Mouse (Mus musculus) hindlimb bud, embryonic 11.5 days (tissue): ENCODE measurements at regions not wholly inside any gene's neighbourhood (a gene's known extent, or its start where the extent isn't known, plus 50 kb on each side); places are given as distances from the start of the nearest gene placed in this dataset.

Experiments
- DNase-seq: peaks from one replicate; pipeline ENCODE4 v3.0.0-alpha.2; 2012; ENCODE audit warnings: low read depth, low spot score; ENCODE audit errors: extremely low spot score

DNA sequence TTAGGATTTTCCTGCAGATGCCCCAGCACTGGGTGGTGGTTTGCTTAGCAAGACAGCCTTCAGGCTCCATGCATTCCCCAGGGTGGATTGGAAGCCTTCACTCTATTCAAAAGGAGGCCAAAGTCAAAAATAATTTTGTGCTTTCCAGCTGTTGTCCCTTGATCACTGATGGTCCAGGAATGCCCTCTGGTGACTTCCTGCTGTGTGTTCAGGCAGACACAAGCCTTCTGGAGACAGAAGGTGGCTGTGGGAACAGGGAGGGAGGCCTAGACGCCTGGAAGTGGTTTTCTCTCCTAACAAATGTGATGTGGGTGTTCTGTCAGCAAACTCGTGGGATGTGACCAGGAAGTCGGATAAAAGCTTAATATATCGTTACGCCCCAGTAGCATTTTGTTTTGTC is 81.3 kb downstream of the Atp6ap1l start:
- no peak for DNase-seq

DNA sequence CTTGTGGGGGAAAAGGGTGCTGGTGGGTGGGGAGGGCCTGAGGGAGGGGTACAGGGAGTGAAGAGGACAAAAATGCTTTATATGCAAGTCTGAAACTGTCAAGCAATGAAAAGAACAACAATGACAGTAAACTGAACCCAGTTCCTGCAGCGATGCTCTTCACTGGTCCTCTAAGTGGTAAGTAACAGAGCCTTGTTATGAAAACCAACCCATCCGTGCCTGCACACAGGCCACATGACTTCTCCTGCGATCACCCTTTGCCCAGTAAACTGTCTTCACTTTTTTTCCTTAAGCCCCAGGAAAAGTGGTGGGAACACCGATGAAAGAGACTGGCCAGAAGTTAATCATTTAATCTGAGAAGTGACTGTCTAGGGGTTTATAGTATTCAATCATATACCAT is 83.3 kb downstream of the Atp6ap1l start:
- DNase-seq, result no peak

DNA sequence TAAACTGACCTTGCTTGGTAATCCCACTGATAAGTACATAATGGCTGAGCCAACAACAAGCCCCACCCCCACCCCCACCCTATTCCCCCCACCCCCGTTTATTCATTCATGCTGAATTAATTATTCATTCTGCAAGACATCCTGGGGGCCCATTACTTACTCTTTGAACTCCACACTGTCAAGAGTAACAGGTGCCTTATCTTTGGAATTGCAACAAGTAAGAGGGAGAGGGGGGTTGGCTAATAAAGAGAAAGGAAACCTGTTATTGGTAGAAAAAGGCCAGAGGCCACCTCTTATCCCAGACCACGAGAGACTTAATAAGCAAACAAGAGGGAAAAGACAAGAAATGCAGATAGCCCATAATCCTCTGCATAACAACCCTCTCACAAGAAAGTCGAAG is 84.7 kb downstream of the Atp6ap1l start:
- no peak for DNase-seq

DNA sequence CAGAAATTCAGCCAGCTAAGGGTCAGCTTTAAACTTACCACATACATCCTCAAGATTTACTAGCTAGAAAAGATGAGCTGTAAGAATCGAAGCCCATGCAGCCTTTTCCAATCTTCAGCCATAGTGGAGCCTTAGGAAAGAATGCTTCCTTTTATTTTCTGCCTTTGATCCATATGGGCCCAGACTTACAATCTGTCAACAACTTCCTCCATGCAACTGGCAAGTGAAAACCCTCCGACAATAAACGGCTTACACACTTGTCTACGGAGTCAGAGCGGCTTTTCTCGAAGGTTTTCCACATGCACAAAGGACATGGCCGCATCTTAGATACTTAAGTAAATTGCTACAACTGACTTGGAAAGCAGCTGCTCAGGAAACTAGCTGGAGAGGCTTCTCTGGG is 85.2 kb downstream of the Atp6ap1l start:
- no peak for DNase-seq

DNA sequence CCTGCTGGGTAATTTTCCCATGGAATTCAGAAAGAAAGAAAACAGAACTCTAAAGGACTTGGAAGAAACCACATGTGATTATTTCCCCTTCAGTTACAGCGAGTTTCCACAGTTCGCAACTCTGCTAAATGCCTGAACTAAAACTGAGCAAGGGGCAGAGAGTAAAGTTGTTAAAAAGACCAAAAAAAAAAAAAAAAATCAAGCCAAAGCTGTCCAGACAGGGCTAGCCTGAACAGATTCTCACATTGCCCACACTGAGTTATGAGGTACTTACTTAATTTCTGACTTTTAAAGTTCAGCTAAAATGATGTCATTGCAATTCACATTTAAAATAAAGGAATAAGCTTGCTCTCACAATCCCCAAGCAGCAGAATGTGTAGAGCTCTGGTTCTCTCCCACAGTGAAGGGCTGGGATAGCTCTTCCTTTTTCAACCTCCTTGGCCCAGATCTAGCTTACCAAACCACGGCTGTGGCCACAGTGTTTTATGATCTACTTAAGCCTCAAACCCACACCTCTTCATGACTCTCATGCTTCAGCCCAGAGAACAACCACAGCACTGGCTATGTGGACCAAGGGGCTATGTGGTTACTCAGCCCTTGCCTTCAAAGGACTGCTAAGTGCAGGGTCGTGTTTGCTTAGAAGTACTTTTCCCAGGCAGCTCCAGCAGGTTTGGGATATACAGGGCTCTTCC is 90.8 kb downstream of the Atp6ap1l start:
- DNase-seq, result no peak

DNA sequence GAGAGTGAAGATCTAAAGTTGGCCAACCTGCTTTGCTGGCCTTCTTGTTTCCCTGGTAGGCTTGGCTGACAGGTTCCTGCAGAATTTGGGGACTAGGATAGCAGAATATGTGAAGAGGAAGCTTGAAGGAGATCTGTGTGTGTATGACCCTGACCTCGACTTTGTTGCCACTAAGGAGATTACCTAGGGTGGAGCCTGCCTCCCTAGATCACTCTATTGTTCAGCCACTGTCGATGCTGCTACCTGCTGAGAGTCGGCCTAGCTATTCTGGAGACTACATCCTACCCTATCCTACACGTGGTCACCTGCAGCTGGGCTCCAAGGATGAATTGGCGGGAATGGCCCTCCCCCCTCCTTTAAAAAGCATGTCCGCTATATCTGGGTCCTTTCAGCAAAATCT is 95.1 kb downstream of the Atp6ap1l start:
- DNase-seq, result no peak

DNA sequence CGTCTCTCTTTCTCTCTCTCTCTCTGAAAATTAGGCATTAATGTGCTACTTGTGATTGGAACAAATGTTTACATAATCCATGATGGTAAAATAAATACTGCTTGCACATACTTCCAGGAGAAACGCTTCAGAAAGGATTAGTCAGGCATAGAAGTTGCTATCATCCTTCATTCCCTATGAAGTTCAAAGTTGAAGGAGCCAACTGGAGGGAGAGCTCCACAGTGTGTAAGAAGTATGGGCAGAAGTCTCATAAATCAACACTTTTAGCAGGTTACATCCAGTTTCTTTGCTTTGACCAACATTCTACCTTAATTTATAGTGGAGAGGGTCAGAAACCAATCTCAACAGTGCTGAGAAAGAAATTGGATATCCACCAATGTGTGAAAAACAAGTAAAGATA is 105.5 kb downstream of the Atp6ap1l start:
- no peak for DNase-seq

DNA sequence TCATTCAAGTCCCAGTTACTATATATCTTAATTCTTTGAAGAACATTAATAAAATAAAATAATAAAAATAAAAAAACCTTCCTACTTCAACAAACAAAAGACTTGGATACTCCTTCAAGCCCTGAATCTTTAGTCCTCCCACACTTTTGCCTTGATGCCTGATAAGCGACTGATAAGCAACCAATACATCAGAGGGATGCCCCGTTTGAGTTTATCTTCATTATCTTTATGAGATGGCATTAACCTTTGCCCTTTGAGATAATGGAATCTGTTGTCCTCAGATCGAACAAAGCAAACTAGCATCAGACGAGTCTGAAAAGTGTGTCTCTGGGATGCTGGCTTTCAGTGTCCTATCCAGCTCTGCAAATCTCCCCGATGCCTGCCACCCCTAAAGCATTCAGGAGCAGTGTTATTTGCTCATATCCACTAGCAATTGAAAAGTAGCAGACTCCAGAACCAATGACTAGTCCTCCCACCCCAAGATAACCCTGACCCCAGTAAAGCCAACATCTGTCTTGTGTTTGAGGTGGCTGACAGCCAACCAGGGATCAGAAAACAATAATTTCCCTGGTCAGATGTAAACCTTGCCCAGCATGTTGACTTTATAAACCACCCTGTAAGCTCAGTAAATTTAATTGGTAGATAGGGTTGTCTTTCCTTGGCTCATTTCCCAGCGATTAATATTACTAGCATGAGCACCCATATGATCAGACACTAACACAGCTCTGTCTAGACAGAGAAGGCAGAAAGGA is 106.2 kb downstream of the Atp6ap1l start:
- DNase-seq, result no peak

DNA sequence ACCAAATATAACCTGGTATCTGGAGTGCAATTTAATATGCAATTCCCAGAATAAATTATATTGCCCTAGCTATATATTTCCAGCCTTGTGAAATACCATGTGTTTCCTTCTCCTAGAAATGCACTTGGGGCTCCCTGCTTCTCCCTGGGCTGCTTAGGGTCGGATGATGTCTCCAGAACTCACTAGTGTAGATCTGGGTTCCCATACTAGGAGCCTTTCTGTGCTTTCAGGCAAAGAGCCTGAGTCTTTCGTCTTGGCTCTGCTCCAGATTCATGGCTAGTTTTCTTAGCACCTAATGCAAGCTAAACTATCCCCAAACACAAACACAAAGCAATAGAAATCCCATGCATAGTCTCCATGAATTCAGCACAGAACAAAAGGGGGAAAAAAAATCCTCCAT is 106.8 kb downstream of the Atp6ap1l start:
- no peak for DNase-seq

DNA sequence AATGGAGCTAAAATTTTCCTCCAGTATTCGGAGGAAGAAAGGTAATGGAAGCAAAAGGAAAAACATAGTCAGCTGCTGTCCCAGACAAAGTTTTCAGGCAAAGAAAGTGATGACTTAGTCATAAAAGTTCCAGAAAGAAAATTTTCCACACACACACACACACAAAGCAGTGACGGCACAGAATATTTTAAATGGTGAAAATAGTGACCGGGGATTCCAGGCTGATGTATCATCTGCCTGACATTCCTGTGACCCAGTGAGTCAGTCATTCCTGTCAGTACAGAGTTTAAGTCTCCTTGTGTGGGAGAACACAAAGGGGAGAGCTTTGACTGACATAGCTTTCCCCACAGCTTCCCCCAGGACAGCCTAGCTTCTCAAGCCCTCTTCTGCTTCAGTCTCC is 107.9 kb downstream of the Atp6ap1l start:
- DNase-seq, result no peak

DNA sequence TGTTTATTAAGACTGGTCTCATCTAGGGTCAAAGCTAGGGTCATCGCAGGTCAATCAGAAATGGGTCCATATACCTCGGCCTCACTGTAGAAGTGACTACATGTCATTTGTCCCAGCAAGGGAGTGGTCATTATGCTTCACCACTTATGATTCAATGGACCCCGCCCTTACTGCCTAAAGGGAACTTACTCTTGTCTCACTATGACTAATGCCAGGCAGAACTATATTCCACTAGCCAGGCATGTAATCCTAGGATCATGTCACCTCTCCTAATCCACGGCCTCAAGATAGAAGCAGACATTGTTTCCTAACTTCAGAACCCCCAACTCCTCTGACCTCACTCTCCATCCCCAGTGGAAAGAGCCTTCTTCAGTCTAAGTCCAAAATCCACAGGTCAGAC is 108.3 kb downstream of the Atp6ap1l start:
- DNase-seq, result no peak

DNA sequence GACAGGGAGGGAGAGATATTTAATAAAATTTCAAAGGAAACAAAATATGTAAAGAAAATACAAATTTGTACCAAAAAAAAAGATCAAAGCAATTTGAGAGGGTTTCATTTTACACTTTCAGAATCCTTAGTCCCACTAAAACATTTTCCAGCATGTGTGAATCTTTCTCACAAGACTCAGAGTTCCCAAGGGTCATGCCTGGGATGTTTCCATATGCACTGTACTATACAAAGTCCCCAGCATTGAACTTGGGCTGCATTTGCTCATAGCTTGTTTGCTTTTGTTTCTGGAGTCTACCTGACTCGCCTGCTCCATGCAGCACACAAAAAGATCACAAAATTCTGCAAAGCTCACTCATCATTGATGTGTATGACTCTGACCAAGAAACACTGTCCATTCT is 122.7 kb downstream of the Atp6ap1l start:
- no peak for DNase-seq

DNA sequence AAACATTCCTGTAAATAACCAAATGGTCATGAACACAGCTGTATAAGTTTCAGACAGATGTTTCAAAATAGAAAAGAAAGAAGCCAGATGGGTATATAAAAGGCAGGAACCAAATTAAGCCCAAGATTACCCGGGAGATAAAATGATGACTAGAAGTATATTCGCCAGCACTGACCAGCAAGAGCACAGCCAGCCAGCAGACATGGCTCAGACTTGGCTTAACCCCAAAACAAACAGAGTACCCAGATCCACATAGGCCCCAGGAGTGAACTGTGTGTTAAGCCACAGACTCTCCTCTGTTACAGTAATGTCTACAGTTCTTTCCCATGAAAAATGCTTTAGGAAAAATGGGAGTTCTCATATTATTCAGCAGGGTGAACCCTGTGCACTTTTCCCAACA is 123.2 kb downstream of the Atp6ap1l start:
- DNase-seq, result no peak

DNA sequence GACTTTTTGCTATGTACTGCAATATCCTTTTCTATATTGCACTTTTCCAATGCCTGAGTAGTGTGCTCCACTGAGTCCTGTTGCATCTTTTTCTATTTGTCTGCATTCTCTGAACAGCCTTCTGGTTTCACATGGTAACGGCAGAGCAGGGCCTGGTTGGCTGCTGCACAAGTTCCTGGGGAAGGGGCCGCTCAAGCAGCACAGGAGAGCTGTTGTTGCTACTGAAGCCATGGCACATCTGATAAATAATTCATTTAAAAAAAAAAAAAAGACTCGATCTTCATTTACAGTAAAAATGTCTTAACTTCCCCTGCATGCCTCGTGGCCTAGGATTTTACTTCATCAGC is 127.2 kb downstream of the Atp6ap1l start:
- no peak for DNase-seq

DNA sequence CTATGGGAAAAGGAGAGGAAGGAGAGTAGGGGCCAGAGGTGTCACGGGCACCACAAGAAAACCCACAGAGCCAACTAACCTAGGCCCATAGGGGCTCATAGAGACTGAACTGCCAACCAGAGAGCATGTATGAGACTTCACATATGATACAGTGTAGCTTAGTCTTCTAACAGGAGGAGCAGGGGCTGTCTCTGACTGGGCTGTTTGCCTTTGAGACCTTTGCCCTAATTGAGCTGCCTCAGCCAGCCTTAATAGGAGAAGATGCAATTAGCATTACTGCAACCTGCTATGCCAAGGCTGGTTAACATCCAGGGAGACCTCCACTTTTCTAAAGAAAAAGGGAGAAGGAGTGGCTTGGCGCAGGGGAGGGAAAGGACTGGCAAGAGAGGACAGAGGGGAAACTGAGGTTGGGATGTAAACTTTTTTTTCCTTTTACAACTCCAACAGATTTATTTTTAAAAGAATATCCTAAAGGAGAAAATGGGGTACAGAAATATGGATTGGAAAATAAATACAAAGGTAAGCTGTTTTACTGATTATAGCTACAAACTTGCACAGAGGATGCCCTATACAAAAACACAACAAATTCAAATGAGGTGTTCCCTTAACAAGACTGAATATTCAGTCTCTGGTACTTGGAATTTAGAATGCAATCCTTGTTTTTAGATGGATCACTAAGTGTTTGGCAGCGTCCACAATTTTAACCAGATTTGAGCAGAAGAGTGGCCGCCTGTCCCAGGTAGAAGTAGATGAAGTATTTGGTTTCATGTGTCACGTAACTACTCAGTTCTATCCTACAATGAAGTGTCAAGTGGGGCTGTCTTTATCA is 127.8 kb downstream of the Atp6ap1l start:
- no peak for DNase-seq

DNA sequence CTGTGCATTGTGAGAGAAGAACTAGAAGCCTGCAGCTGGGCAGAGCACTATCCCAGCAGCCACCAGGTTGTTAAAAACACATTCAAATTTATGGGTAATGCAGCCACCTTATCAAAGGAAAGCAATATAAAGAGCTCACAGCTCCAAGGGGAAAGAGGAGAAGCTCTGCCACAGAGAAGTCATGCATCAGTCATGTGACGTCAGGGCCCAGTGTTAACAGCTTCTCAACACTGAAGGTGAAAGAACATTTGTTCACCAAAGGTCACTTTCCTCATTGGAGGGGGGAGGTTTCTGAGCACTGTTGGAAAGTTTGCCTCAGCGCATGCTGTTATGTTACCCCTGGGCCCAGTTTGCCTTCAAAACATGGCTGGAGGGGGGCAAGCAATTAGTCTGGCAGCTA is 143.0 kb downstream of the Atp6ap1l start:
- DNase-seq, result peak; percentile 58

DNA sequence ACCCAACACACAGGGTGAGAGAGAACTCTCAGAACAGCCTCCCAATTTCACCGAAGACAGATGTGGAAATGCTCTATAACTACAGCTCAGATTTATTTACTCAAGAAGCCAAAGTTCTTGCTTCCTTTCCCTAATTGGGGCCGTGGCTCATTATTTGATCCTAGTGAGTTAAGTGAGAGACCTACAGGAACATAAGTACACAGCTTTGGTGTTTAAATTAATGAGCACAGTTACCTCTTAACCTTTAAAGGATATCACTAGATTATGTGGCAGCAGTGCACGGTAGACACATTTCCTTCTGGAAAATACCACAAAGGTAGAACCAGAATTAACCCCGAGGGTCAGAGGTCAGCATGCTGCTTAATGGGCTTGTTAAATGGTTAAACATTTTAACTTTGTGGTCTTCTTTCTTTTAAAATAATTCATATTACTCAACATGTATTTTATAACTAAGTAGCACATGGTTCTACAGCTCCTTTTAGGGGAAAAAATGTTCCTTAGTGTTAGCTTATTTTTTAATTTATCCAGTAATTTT is 144.6 kb downstream of the Atp6ap1l start:
- peak; percentile 82 for DNase-seq

DNA sequence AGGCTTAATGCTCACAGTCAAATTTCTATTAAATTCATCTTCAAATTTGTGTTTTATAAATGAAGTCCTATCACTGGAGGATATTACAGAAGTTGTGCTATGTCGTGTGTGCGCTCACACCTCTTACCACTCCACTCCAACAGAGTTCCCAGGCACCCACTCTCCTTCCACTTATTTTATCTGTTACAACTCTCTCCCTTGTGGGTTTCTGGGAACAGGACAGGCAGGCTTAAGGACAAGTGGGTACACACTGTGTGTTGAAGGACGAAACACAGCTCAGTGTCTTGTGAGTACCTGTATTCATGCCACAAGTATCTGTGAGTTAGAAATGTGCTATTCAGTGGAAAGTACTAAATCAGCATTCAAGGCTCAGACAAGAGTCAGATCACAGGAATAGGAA is 150.7 kb downstream of the Atp6ap1l start:
- DNase-seq, result no peak

DNA sequence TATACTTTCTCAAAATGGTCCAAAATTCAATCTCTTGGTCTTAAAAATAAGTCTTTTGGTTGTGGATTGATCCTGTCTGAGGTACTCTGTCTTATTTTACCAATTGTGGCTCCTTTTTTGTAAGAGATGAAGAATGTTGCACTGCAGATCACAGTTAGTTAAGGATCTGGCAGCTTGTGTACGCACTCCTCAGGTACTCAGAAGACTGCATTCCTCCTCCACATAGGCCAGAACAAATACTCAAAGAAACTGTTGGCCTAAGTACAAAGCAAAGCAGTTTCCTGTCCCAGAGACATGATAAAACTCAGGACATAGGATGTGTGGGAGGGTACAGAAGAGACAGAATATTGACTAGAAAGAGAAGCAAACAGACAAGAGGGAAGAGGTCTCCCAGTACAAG is 155.4 kb downstream of the Atp6ap1l start:
- DNase-seq, result no peak

DNA sequence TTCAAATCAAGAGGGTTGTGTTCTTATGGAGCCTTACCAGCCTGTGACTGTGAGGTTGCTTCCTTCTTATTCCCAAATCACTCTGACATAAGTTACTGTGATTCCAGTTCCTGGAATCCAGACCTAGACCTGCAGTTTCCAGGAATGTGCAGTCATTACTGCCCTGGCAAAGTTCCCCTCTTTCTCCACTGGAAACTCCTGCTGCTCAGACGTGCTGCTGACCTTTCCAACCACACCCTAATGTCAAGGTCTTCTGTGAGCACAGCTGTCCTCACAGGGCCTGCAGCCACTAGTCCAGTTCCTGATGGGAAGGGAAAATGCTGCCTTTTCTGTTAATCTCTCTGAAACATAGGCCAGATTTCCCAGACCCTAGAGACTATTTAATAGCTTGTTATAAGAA is 160.1 kb downstream of the Atp6ap1l start:
- no peak for DNase-seq

DNA sequence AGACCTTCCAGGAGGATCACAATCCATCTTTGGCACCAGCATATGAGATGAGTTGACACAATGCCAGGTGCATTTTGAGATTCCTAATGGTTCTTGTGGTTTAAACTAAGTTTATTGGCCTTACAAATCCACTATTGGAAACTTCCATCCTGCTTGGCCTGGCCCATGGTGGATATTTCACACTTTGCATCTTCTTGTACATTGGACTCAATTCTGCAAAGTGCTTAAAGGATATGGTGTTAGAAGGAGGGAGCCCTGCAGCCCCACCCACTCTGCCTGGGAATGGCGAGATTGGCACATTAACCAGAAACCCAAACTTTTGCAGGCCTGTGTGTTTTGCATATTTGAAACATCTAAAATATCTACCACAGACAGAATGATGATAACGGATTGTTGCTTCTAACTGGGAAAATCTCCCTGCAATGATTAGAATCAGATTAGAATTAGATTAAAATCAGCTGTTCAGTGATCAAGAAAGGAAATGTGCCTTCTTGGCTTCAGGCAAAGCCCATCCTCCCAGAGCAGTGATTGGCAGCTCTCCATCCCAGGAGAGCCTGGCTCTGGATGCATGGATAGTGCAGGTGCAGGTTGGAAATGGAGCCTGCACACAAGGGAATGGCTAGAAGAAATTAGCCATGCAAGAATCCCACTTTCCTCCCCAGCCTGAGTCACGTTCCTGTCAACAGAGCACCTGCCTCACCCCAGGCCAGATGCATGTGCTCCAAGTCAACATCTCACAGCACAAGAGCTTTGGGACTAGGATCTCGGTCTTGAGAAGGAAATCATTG is 162.3 kb downstream of the Atp6ap1l start:
- no peak for DNase-seq
